Mouse (Mus musculus): Measurements from ENCODE around the gene Slc7a8. TPM values are rescaled to one million over a fixed set of nuclear protein-coding genes. Genes with fewer than 3 reads are reported as not detected.

The Slc7a8 gene
- polyA plus RNA-seq, 1 experiment from 2014 or later: 5.0 TPM

- H3K9ac ChIP-seq: no peak overlapping the region
- H3K27ac ChIP-seq: no peak overlapping the region
- no peaks in the 10 kb centered on the region for H3K9me3 ChIP-seq
- ATAC-seq (ENCODE audit: insufficient number of reproducible peaks, low FRiP score, low TSS enrichment, low read depth): no peak
- peaks cover 5% of the 10 kb centered on the region for H3K4me1 ChIP-seq
- 75% methylated on average over 4 of the region's 4 CpGs for WGBS
- H3K4me3 ChIP-seq: no peak overlapping the region
- no peaks in the 10 kb centered on the region for H3K27me3 ChIP-seq
- no peak overlapping the region for H3K4me2 ChIP-seq
- no peaks in the 10 kb centered on the region for H3K36me3 ChIP-seq
Observed at GRCm38 (mm10) chr14:54749238-54749637, 32.5 kb downstream of the Slc7a8 start.

- Histone ChIP-seq H3K4me3 (no peak overlapping the region), H3K36me3 (no peaks in the 10 kb centered on the region), H3K9ac (no peak overlapping the region), H3K4me1 (no peaks in the 10 kb centered on the region), H3K4me2 (no peak overlapping the region), H3K27ac (no peak overlapping the region), H3K9me3 (no peaks in the 10 kb centered on the region), H3K27me3 (no peaks in the 10 kb centered on the region)
- WGBS: 74% methylated on average over 16 of the region's 16 CpGs
- no peak for ATAC-seq (ENCODE audit: insufficient number of reproducible peaks, low FRiP score, low TSS enrichment, low read depth)
Observed at GRCm38 (mm10) chr14:54747942-54748917, 33.5 kb downstream of the Slc7a8 start.

DNA sequence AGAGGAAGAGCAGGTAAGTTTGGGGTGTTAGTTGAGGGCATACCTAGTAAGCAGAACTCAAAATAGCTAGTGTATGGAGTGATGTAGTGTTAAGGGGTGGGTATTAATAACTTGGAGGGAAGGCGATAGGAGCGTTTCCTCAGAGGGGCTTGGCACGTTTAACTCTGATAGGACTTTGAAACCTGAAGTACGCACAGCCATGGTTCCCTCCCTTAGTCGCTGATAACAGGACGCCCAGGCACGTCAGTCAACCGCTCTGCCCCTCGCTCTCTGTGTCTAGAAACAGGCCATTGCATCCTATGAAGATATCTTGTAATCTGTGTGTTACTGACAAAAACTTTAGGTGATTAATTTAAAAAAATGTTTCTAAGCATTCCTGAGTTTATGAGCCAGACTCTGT is 35.7 kb downstream of the Slc7a8 start:
- Histone ChIP-seq H3K9me3 (no peaks in the 10 kb centered on the region), H3K27me3 (no peaks in the 10 kb centered on the region), H3K4me3 (no peak overlapping the region), H3K27ac (no peak overlapping the region), H3K36me3 (no peaks in the 10 kb centered on the region), H3K4me2 (no peak overlapping the region), H3K9ac (no peak overlapping the region), H3K4me1 (no peaks in the 10 kb centered on the region)
- ATAC-seq (ENCODE audit: insufficient number of reproducible peaks, low FRiP score, low TSS enrichment, low read depth): no peak
- WGBS: 86% methylated on average over 9 of the region's 9 CpGs

DNA sequence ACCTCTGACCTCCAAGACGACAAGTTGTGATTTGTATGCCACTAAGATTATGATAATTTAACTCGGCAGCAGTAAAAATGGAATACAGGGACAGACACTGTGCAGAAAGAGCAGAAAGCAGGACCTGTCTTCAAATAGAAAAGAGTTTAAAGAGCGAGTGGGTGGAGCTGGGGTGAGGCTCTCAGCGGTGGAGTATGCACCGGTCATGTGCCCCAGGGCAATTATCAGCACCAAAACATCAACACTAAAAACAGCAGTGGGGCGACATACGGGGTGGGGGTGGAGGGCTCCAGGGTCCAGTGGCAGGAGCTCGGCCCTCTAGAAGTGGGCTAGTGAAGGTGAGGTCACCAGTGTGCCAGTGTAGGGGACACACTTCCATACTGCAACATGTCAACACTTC is 37.3 kb downstream of the Slc7a8 start:
- Histone ChIP-seq H3K9me3 (no peaks in the 10 kb centered on the region), H3K36me3 (no peaks in the 10 kb centered on the region), H3K27me3 (no peaks in the 10 kb centered on the region), H3K9ac (no peak overlapping the region), H3K4me1 (no peaks in the 10 kb centered on the region), H3K27ac (no peak overlapping the region), H3K4me3 (no peak overlapping the region), H3K4me2 (no peak overlapping the region)
- ATAC-seq (ENCODE audit: insufficient number of reproducible peaks, low FRiP score, low TSS enrichment, low read depth): no peak
- WGBS: 53% methylated on average over 8 of the region's 8 CpGs

DNA sequence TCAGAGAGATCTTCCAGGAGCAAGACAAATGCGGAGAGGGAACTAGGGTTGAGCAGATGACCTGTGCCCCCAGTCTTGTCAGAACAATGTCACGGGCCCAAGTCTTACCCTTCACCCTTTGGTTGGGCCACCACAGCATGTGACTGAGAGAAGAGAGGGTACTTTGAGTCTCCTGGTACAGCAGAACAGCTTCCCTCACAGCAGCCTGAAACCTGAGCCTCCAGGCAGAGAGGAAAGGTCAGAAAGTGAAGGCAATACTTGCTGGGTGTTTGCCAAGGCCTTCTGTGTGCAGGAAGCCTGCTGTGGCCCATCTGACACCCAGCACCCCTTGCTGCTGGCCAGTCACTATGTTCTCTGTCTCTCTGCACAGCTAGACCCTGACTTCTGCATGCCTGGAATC is 39.4 kb downstream of the Slc7a8 start:
- no peak for ATAC-seq (ENCODE audit: insufficient number of reproducible peaks, low FRiP score, low TSS enrichment, low read depth)
- Histone ChIP-seq H3K27me3 (no peaks in the 10 kb centered on the region), H3K4me2 (no peak overlapping the region), H3K9ac (no peak overlapping the region), H3K4me1 (no peaks in the 10 kb centered on the region), H3K27ac (no peak overlapping the region), H3K9me3 (no peaks in the 10 kb centered on the region), H3K36me3 (no peaks in the 10 kb centered on the region), H3K4me3 (no peak overlapping the region)
- 83% methylated on average over 2 of the region's 2 CpGs for WGBS

DNA sequence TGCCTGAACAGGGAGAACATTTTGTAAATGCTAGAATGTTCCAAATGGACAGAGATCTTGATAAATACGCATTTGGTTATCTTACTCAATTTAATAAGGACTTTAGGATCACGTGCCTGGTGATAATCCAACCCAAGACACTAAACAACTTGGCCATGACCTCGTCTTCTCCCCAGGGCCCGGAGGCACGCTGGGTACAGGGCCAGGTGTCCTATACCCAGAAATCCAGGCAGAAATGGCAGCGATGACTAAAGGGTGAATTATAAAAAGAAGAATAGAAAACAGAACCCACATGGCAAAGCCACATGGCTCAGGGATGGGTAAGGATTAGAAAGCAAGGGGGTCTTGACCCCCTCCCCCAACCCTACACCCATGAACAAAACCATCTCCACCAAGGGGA is 40.0 kb downstream of the Slc7a8 start:
- Histone ChIP-seq H3K4me1 (0 out of 2 replicates have a peak, but pooled peaks cover 2% of the 10 kb centered on the region), H3K36me3 (no peaks in the 10 kb centered on the region), H3K9ac (no peak overlapping the region), H3K9me3 (no peaks in the 10 kb centered on the region), H3K27ac (no peak overlapping the region), H3K4me3 (no peak overlapping the region), H3K4me2 (no peak overlapping the region), H3K27me3 (no peaks in the 10 kb centered on the region)
- ATAC-seq (ENCODE audit: insufficient number of reproducible peaks, low FRiP score, low TSS enrichment, low read depth): no peak
- WGBS: 79% methylated on average over 6 of the region's 6 CpGs

DNA sequence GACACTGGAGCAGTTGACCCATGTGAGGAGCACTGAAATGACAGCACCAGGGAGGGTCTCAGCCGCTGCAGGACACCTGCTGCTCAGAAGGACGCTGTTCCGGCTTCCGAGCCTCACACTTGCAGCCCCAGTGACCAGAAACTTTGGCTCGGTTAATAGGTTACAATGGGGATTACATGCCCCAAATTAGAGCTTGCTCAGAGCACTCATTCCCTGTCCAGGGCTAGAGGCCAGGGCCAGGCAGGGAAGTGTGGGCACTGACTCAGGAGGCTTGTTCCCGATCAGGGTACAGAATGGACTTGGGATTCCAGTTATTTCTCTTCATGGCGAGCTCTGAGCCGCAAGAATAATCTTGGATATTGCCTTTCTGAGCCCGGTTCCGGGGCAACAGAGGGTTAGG is 44.1 kb downstream of the Slc7a8 start:
- H3K4me3 ChIP-seq: no peak overlapping the region
- H3K27me3 ChIP-seq: no peaks in the 10 kb centered on the region
- no peaks in the 10 kb centered on the region for H3K9me3 ChIP-seq
- no peaks in the 10 kb centered on the region for H3K36me3 ChIP-seq
- no peak overlapping the region for H3K4me2 ChIP-seq
- 0 out of 2 replicates have a peak, but pooled peaks cover 3% of the 10 kb centered on the region for H3K4me1 ChIP-seq
- H3K9ac ChIP-seq: no peak overlapping the region
- 71% methylated on average over 10 of the region's 10 CpGs for WGBS
- H3K27ac ChIP-seq: no peak overlapping the region
- ATAC-seq (ENCODE audit: insufficient number of reproducible peaks, low FRiP score, low TSS enrichment, low read depth): no peak

- 66% methylated on average over 14 of the region's 14 CpGs for WGBS
- H3K9ac ChIP-seq: no peak overlapping the region
- H3K9me3 ChIP-seq: no peaks in the 10 kb centered on the region
- H3K4me2 ChIP-seq: no peak overlapping the region
- H3K27ac ChIP-seq: no peak overlapping the region
- H3K4me3 ChIP-seq: no peak overlapping the region
- H3K27me3 ChIP-seq: no peaks in the 10 kb centered on the region
- ATAC-seq (ENCODE audit: insufficient number of reproducible peaks, low FRiP score, low TSS enrichment, low read depth): no peak
- 0 out of 2 replicates have a peak, but pooled peaks cover 3% of the 10 kb centered on the region for H3K4me1 ChIP-seq
- H3K36me3 ChIP-seq: no peaks in the 10 kb centered on the region
Observed at GRCm38 (mm10) chr14:54736555-54737552, 44.9 kb downstream of the Slc7a8 start.

- Histone ChIP-seq H3K4me1 (0 out of 2 replicates have a peak, but pooled peaks cover 3% of the 10 kb centered on the region), H3K9ac (no peak overlapping the region), H3K4me3 (no peak overlapping the region), H3K27me3 (no peaks in the 10 kb centered on the region), H3K4me2 (no peak overlapping the region), H3K9me3 (no peaks in the 10 kb centered on the region), H3K27ac (no peak overlapping the region), H3K36me3 (no peaks in the 10 kb centered on the region)
- no peak for ATAC-seq (ENCODE audit: insufficient number of reproducible peaks, low FRiP score, low TSS enrichment, low read depth)
- 66% methylated on average over 4 of the region's 4 CpGs for WGBS
Observed at GRCm38 (mm10) chr14:54735221-54735620, 46.5 kb downstream of the Slc7a8 start.

GRCm38 (mm10) chr14:54734004-54734403 is 47.7 kb downstream of the Slc7a8 start:
- 0 out of 2 replicates have a peak, but pooled peaks cover 3% of the 10 kb centered on the region for H3K4me1 ChIP-seq

DNA sequence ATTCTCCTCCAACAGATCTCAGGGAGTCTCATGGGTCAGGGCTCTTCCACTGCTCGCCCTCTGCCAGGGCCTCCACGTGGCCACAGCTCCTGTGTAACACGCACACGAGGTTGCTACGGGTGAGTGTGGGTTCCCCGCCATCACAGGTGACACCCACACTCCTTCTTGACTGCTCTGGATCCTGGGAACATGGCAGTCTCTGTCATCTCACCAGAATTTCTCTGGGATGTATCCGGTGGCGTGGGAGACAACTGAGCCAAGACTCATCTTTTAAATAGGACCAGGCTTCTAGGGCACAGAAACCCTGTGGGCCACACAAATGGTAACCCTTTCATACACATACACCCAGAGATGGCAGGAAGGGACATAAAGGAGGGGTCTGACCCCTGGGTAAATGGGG is 49.5 kb downstream of the Slc7a8 start:
- Histone ChIP-seq H3K36me3 (no peaks in the 10 kb centered on the region), H3K9ac (no peak overlapping the region), H3K27ac (no peak overlapping the region), H3K27me3 (no peaks in the 10 kb centered on the region), H3K4me1 (0 out of 2 replicates have a peak, but pooled peaks cover 3% of the 10 kb centered on the region), H3K9me3 (no peaks in the 10 kb centered on the region), H3K4me2 (no peak overlapping the region), H3K4me3 (no peak overlapping the region)
- no peak for ATAC-seq (ENCODE audit: insufficient number of reproducible peaks, low FRiP score, low TSS enrichment, low read depth)
- WGBS: 89% methylated on average over 8 of the region's 8 CpGs

More at GRCm38 (mm10) chr14:54734004-54734403, 47.7 kb downstream of the Slc7a8 start:
- Histone ChIP-seq H3K27me3 (no peaks in the 10 kb centered on the region), H3K9me3 (no peaks in the 10 kb centered on the region), H3K36me3 (no peaks in the 10 kb centered on the region), H3K27ac (no peak overlapping the region), H3K9ac (no peak overlapping the region), H3K4me2 (no peak overlapping the region), H3K4me3 (no peak overlapping the region)
- ATAC-seq (ENCODE audit: insufficient number of reproducible peaks, low FRiP score, low TSS enrichment, low read depth): no peak
- WGBS: 69% methylated on average over 4 of the region's 4 CpGs

All from limb, embryonic 15.5 days (tissue).